Mouse (Mus musculus): ENCODE data around the gene Ttll12. TPM values are rescaled to one million over a fixed set of nuclear protein-coding genes. Genes with fewer than 3 reads are reported as not detected.
A peak's percentile ranks its signal among the peaks of the same experiment; 100 is the strongest.

Ttll12 gene
- polyA plus RNA-seq, 1 experiment from 2014 or later: 41.2 TPM

- Histone ChIP-seq H3K4me1 (replicated peaks) (peaks cover 37% of the 10 kb centered on the region), H3K27ac (no peak overlapping the region), H3K27me3 (no peaks in the 10 kb centered on the region), H3K9ac (peak overlapping the region; percentile 85), H3K4me2 (peak overlapping the region; percentile 82), H3K36me3 (peaks cover 24% of the 10 kb centered on the region), H3K4me3 (no peak overlapping the region), H3K9me3 (no peaks in the 10 kb centered on the region)
- no peak for ATAC-seq (ENCODE audit: low FRiP score)
- WGBS: 85% methylated on average over 8 of the region's 8 CpGs
Observed at GRCm38 (mm10) chr15:83592260-83593188, 2.4 kb downstream of the Ttll12 start.

GRCm38 (mm10) chr15:83591758-83592157 lies 3.2 kb downstream of the Ttll12 start:
- H3K36me3 ChIP-seq: peaks cover 32% of the 10 kb centered on the region
- 89% methylated on average over 6 of the region's 6 CpGs for WGBS
- no peak overlapping the region for H3K4me3 ChIP-seq
- H3K9ac ChIP-seq: no peak overlapping the region
- no peak for ATAC-seq (ENCODE audit: low FRiP score)
- peaks cover 37% of the 10 kb centered on the region for H3K4me1 ChIP-seq (replicated peaks)
- no peak overlapping the region for H3K4me2 ChIP-seq
- H3K27ac ChIP-seq: no peak overlapping the region
- H3K27me3 ChIP-seq: no peaks in the 10 kb centered on the region
- no peaks in the 10 kb centered on the region for H3K9me3 ChIP-seq

GRCm38 (mm10) chr15:83590841-83591240 lies 4.1 kb downstream of the Ttll12 start:
- Histone ChIP-seq H3K4me2 (no peak overlapping the region), H3K36me3 (peaks cover 41% of the 10 kb centered on the region), H3K9ac (no peak overlapping the region), H3K4me1 (replicated peaks) (peaks cover 37% of the 10 kb centered on the region), H3K27me3 (no peaks in the 10 kb centered on the region), H3K4me3 (no peak overlapping the region), H3K27ac (no peak overlapping the region), H3K9me3 (peaks cover 7% of the 10 kb centered on the region)
- no peak for ATAC-seq (ENCODE audit: low FRiP score)
- WGBS: 94% methylated on average over 4 of the region's 4 CpGs

GRCm38 (mm10) chr15:83584741-83585220 lies 10.2 kb downstream of the Ttll12 start:
- no peak overlapping the region for H3K27ac ChIP-seq
- no peak for ATAC-seq (ENCODE audit: low FRiP score)
- peaks cover 7% of the 10 kb centered on the region for H3K9me3 ChIP-seq
- peaks cover 90% of the 10 kb centered on the region for H3K36me3 ChIP-seq
- H3K9ac ChIP-seq: no peak overlapping the region
- H3K4me1 ChIP-seq (replicated peaks): no peaks in the 10 kb centered on the region
- 87% methylated on average over 6 of the region's 6 CpGs for WGBS
- H3K27me3 ChIP-seq: no peaks in the 10 kb centered on the region
- no peak overlapping the region for H3K4me2 ChIP-seq
- H3K4me3 ChIP-seq: no peak overlapping the region

- Histone ChIP-seq H3K9me3 (peaks cover 7% of the 10 kb centered on the region), H3K4me3 (no peak overlapping the region), H3K27ac (no peak overlapping the region), H3K36me3 (peaks cover 95% of the 10 kb centered on the region), H3K27me3 (no peaks in the 10 kb centered on the region), H3K9ac (no peak overlapping the region), H3K4me2 (no peak overlapping the region), H3K4me1 (replicated peaks) (no peaks in the 10 kb centered on the region)
- no peak for ATAC-seq (ENCODE audit: low FRiP score)
- 78% methylated on average over 8 of the region's 8 CpGs for WGBS
Observed at GRCm38 (mm10) chr15:83583419-83584156, 11.4 kb downstream of the Ttll12 start.

GRCm38 (mm10) chr15:83582931-83583330 lies 12.0 kb downstream of the Ttll12 start:
- Histone ChIP-seq H3K36me3 (peaks cover 96% of the 10 kb centered on the region), H3K4me2 (no peak overlapping the region), H3K27me3 (no peaks in the 10 kb centered on the region), H3K4me1 (replicated peaks) (no peaks in the 10 kb centered on the region), H3K4me3 (no peak overlapping the region), H3K9ac (no peak overlapping the region), H3K27ac (no peak overlapping the region), H3K9me3 (peaks cover 7% of the 10 kb centered on the region)
- 86% methylated on average over 4 of the region's 4 CpGs for WGBS
- ATAC-seq (ENCODE audit: low FRiP score): no peak

- no peaks in the 10 kb centered on the region for H3K4me1 ChIP-seq (replicated peaks)
- H3K4me3 ChIP-seq: no peak overlapping the region
- H3K27me3 ChIP-seq: no peaks in the 10 kb centered on the region
- no peak for ATAC-seq (ENCODE audit: low FRiP score)
- H3K27ac ChIP-seq: no peak overlapping the region
- H3K9ac ChIP-seq: no peak overlapping the region
- no peak overlapping the region for H3K4me2 ChIP-seq
- H3K9me3 ChIP-seq: no peaks in the 10 kb centered on the region
- WGBS: 93% methylated on average over 9 of the region's 9 CpGs
- H3K36me3 ChIP-seq: peaks cover 77% of the 10 kb centered on the region
Observed at GRCm38 (mm10) chr15:83576651-83577050, 18.3 kb downstream of the Ttll12 start.

- 95% methylated on average over 8 of the region's 8 CpGs for WGBS
- Histone ChIP-seq H3K9me3 (no peaks in the 10 kb centered on the region), H3K36me3 (peaks cover 66% of the 10 kb centered on the region), H3K4me2 (no peak overlapping the region), H3K9ac (no peak overlapping the region), H3K27ac (no peak overlapping the region), H3K4me1 (replicated peaks) (no peaks in the 10 kb centered on the region), H3K27me3 (no peaks in the 10 kb centered on the region), H3K4me3 (no peak overlapping the region)
- ATAC-seq (ENCODE audit: low FRiP score): no peak
Observed at GRCm38 (mm10) chr15:83575543-83575942, 19.4 kb downstream of the Ttll12 start.

- 92% methylated on average over 6 of the region's 6 CpGs for WGBS
- H3K36me3 ChIP-seq: peaks cover 59% of the 10 kb centered on the region
- no peak for ATAC-seq (ENCODE audit: low FRiP score)
Observed at GRCm38 (mm10) chr15:83574731-83575351, 20.1 kb downstream of the Ttll12 start.

GRCm38 (mm10) chr15:83573606-83574005 lies 21.4 kb downstream of the Ttll12 start:
- WGBS: 97% methylated on average over 12 of the region's 12 CpGs
- H3K9me3 ChIP-seq: no peaks in the 10 kb centered on the region
- no peak for ATAC-seq (ENCODE audit: low FRiP score)
- peaks cover 48% of the 10 kb centered on the region for H3K36me3 ChIP-seq
- no peak overlapping the region for H3K27ac ChIP-seq
- H3K4me1 ChIP-seq (replicated peaks): no peaks in the 10 kb centered on the region
- H3K4me3 ChIP-seq: no peak overlapping the region
- no peak overlapping the region for H3K9ac ChIP-seq
- no peaks in the 10 kb centered on the region for H3K27me3 ChIP-seq
- no peak overlapping the region for H3K4me2 ChIP-seq

More at GRCm38 (mm10) chr15:83574731-83575351, 20.1 kb downstream of the Ttll12 start:
- no peaks in the 10 kb centered on the region for H3K27me3 ChIP-seq
- no peak overlapping the region for H3K4me2 ChIP-seq
- no peak overlapping the region for H3K4me3 ChIP-seq
- H3K9me3 ChIP-seq: no peaks in the 10 kb centered on the region
- H3K9ac ChIP-seq: no peak overlapping the region
- H3K27ac ChIP-seq: no peak overlapping the region
- H3K4me1 ChIP-seq (replicated peaks): no peaks in the 10 kb centered on the region

GRCm38 (mm10) chr15:83572132-83572531 lies 22.8 kb downstream of the Ttll12 start:
- Histone ChIP-seq H3K9me3 (no peaks in the 10 kb centered on the region), H3K9ac (no peak overlapping the region), H3K27ac (no peak overlapping the region), H3K27me3 (no peaks in the 10 kb centered on the region), H3K4me2 (no peak overlapping the region), H3K4me1 (replicated peaks) (no peaks in the 10 kb centered on the region), H3K4me3 (no peak overlapping the region), H3K36me3 (peaks cover 33% of the 10 kb centered on the region)
- ATAC-seq (ENCODE audit: low FRiP score): no peak
- WGBS: 88% methylated on average over 4 of the region's 4 CpGs

GRCm38 (mm10) chr15:83571636-83572035 lies 23.3 kb downstream of the Ttll12 start:
- WGBS: 82% methylated on average over 5 of the region's 5 CpGs

More at GRCm38 (mm10) chr15:83571636-83572035, 23.3 kb downstream of the Ttll12 start:
- no peak overlapping the region for H3K27ac ChIP-seq
- H3K27me3 ChIP-seq: no peaks in the 10 kb centered on the region
- no peak for ATAC-seq (ENCODE audit: low FRiP score)
- H3K9ac ChIP-seq: no peak overlapping the region
- H3K9me3 ChIP-seq: no peaks in the 10 kb centered on the region
- H3K4me1 ChIP-seq (replicated peaks): no peaks in the 10 kb centered on the region
- H3K4me3 ChIP-seq: no peak overlapping the region
- H3K4me2 ChIP-seq: no peak overlapping the region
- peaks cover 28% of the 10 kb centered on the region for H3K36me3 ChIP-seq

All from hindbrain, embryonic 13.5 days (tissue).